Mouse (Mus musculus) embryonic fibroblast, embryonic 13.5 days (primary cell): ENCODE measurements around the gene Lrp8.

ENCODE experiments used
- CTCF ChIP-seq: IDR thresholded peaks from 2 replicates; pipeline ENCODE4 v1.5.1; 2011; ENCODE audit warnings: mild to moderate bottlenecking, control low read depth, low read length, moderate library complexity, borderline replicate concordance; ENCODE audit not compliant: insufficient read depth
- POLR2A ChIP-seq: IDR thresholded peaks from 2 replicates; pipeline ENCODE4 v1.6.1; 2011; ENCODE audit warnings: low read depth, mild to moderate bottlenecking, control low read depth, low read length, moderate library complexity

DNA sequence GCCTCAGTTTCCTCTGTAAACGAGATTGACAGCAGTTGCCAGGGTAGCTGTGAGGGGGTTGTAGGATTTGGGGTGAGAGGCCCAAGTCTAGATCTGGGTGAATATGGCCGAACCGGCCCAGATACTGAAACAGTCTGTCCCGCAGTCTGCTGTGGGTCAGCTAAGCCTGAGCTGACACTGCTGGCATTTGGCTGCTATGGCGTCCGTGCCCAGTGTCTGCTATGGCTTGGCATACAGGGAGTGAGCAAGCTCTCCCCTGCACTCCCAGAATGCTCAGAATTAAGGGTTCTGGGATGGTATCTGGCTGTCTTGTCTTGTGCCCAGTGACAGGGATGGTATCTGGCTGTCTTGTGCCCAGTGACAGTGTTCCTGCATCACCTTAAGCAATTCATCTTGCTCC is 29.6 kb downstream of the Lrp8 start:
- TF ChIP-seq CTCF: no peak
- no peak for TF ChIP-seq POLR2A
